Mouse (Mus musculus) limb, embryonic 10.5 days (tissue): ENCODE data around the gene Hist1h2ak. TPM values are rescaled to one million over a fixed set of nuclear protein-coding genes. Genes with fewer than 3 reads are reported as not detected.
"Not testable (repeated sequence)": the region's sequence is repeated elsewhere in the genome, so short reads cannot be mapped to it uniquely, and the experiment has no call there.

Experiments
- DNase-seq: peaks from one replicate; pipeline ENCODE4 v3.0.0-alpha.2; 2017; ENCODE audit warnings: low spot score
- H3K27ac ChIP-seq: fragments of 300-500 bp; sonication (generic); 2 replicates; pipeline ENCODE4 v1.5.1; 2016; ENCODE audit warnings: mild to moderate bottlenecking
- H3K27me3 ChIP-seq: fragments of 300-500 bp; sonication (generic); 2 replicates; pipeline ENCODE4 v1.6.1; 2016; ENCODE audit warnings: low read depth, mild to moderate bottlenecking; ENCODE audit not compliant: poor library complexity, severe bottlenecking
- H3K36me3 ChIP-seq: fragments of 300-500 bp; sonication (generic); 2 replicates; pipeline ENCODE4 v1.6.1; 2016; ENCODE audit warnings: mild to moderate bottlenecking, moderate library complexity
- H3K4me1 ChIP-seq: fragments of 300-500 bp; sonication (generic); 2 replicates; pipeline ENCODE4 v1.6.1; 2016
- H3K4me3 ChIP-seq: fragments of 300-500 bp; sonication (generic); 2 replicates; pipeline ENCODE4 v1.5.1; 2016; ENCODE audit warnings: mild to moderate bottlenecking, moderate library complexity
- H3K9me3 ChIP-seq: fragments of 300-500 bp; sonication (generic); replicated peaks from 2 replicates; pipeline ENCODE4 v1.6.1; 2016; ENCODE audit warnings: mild to moderate bottlenecking
- WGBS: fragments of 180-500 bp; shearing (Covaris S2); methylation state at CpG from one replicate; pipeline ENCODE4 v1.1.7; 2016; 5-methylcytosine and 5-hydroxymethylcytosine counted together
- polyA plus RNA-seq: library from polyadenylated mRNA; unstranded; fragments of >200 nt; fragmentation: Nextera tagmentation; extraction: Ambion mirVana; gene quantifications from 2 replicates; pipeline ENCODE4 v1.2.1, GENCODE M21; 2016

The Hist1h2ak gene
- 14.3 and 19.6 TPM in 2 replicates for polyA plus RNA-seq

DNA sequence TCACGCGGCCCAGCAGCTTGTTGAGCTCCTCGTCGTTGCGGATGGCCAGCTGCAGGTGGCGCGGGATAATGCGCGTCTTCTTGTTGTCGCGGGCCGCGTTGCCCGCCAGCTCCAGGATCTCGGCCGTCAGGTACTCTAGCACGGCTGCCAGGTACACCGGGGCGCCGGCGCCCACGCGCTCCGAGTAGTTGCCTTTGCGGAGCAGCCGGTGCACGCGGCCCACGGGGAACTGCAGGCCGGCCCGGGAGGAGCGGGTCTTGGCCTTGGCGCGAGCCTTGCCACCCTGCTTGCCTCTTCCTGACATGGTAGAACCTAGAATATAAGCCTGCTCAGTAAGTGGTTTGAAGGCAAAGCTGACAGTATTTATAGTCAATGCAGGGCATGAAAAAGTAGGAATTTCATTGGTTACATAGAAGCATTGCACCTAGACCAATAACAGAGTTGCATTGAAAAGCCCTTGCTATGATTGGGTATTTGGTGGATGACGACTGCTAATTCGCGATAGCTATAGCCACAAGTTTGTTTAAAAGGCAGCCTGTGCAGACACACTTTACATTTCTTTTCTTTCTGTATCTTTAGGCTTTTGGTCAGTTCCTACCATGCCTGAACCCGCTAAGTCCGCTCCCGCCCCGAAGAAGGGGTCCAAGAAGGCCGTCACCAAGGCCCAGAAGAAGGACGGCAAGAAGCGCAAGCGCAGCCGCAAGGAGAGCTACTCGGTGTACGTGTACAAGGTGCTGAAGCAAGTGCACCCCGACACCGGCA is at the start of gene Hist1h2ak, which contains the start of gene Hist1h2bn:
Hist1h2ak (minus strand) TSS at position 304 of the 762 bp plus-strand sequence.
Hist1h2bn (plus strand) TSS at position 600 of the 762 bp plus-strand sequence.
- peak within 1 kb of the TSS; percentile 55 for H3K4me3 ChIP-seq
- 0% methylated on average over 49 of the region's 50 CpGs for WGBS
- not testable (repeated sequence) for H3K27me3 ChIP-seq, H3K9me3 ChIP-seq, H3K36me3 ChIP-seq
- peak; percentile 80 for DNase-seq
- H3K4me1 ChIP-seq = peaks cover 24% of the 10 kb centered on the region
- peak within 1 kb of the TSS; percentile 92 for H3K27ac ChIP-seq

DNA sequence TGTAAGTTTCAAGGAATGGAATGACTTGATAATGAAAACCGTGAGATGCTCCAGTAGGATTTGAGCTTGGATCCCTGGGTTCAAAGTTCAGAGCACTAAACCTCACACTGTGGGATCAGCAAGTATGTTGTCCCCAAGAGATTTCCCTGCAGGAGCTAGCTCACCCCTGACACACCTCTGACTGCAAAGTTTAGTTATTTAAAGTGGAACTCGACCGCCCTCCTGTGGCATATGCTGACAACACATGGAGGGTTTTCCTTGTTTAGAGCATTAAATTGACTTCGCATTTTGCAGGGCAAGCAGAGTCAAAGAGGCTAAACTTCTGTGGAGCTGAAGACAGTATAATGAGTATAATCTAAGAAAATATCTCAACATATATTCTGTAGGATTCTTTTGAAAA is 49.4 kb upstream of the Hist1h2ak start:
- no CpG with 5 or more reads among the region's 4 CpGs for WGBS

DNA sequence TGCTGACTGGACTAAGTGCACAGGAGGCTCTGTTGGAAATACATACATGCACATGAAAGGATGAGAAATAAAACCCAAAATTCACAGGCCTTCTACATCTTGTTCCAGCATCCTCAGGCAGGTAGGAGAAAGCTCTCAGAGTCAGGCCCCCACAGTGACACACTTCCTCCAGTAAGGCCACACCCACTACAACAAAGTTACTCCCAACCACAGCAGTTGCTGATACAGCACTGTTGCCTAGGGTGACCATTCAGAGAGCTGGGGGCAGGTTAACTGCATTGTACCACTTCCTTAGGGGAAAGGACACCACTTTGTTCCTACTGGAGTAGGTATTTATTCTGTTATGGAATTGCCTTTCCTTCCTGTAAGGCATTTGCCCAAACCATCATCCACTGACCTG is 43.5 kb upstream of the Hist1h2ak start:
- H3K4me3 ChIP-seq, H3K36me3 ChIP-seq, H3K9me3 ChIP-seq, DNase-seq, H3K4me1 ChIP-seq, H3K27me3 ChIP-seq, H3K27ac ChIP-seq: not testable (repeated sequence)

More for the DNA sequence above, 49.4 kb upstream of the Hist1h2ak start:
- not testable (repeated sequence) for H3K27ac ChIP-seq, H3K4me1 ChIP-seq, H3K4me3 ChIP-seq, H3K36me3 ChIP-seq, DNase-seq, H3K9me3 ChIP-seq, H3K27me3 ChIP-seq

DNA sequence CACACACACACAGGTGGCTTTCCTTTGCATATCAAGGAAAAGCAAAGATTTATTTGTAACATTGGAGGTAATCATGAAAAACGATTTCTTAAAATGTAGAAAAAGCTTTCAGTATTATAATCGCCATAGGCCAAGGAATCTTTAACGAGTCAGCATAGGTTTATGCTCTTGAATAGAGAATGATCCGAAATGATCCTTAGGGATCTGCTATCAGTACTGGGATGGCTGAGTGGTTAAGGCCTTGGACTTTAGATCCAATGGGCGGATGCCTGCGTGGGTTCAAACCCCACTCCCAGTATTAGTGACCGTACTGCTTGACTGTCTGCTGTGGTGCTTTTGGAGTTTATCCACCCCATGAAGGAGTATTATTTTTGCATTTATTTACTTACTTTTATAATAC is 42.0 kb upstream of the Hist1h2ak start:
- Histone ChIP-seq H3K4me1 (peaks cover 6% of the 10 kb centered on the region), H3K4me3 (no peak overlapping the region), H3K27me3 (no peaks in the 10 kb centered on the region), H3K36me3 (no peaks in the 10 kb centered on the region), H3K27ac (no peak overlapping the region), H3K9me3 (no peaks in the 10 kb centered on the region)
- WGBS = 96% methylated on average over 7 of the region's 7 CpGs
- DNase-seq = no peak

DNA sequence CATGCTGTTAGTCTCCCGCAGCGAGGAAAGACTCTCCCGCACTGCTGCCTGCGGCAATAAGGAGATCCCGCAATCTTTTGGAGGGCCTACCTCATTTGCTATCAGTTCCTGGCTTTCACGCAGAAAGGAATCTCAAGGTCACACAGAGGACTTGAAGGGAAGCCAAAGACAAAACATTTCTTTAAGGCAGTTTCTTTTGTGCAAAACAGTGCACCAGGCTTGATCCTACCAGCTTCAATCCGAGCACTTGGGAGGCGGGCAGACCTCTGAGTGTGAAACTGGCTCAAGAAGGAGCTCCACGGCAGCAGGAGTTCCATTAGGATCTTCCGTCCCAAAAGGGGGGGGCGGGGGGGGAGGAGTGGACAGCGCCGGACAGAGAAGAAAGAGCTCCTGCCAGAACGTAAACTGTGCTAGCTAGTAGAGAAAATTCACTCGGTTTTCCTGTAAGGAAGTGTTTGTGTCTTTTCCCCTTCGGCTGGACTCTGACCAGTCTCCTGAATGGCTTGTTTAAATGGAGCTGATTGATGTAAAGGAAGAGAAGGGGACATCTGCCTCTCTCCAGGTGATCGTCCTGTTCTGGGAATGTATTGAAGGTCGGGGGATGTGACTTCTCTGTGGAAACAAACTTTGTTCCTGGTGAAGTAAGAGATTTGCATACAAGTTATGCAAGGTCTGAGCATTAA is 37.1 kb upstream of the Hist1h2ak start:
- peak; percentile 46 for DNase-seq
- Histone ChIP-seq H3K27me3 (no peaks in the 10 kb centered on the region), H3K27ac (peak overlapping the region; percentile 84), H3K4me1 (peaks cover 26% of the 10 kb centered on the region), H3K4me3 (peak overlapping the region; percentile 38), H3K36me3 (no peaks in the 10 kb centered on the region), H3K9me3 (no peaks in the 10 kb centered on the region)
- WGBS = 9% methylated on average over 18 of the region's 18 CpGs

DNA sequence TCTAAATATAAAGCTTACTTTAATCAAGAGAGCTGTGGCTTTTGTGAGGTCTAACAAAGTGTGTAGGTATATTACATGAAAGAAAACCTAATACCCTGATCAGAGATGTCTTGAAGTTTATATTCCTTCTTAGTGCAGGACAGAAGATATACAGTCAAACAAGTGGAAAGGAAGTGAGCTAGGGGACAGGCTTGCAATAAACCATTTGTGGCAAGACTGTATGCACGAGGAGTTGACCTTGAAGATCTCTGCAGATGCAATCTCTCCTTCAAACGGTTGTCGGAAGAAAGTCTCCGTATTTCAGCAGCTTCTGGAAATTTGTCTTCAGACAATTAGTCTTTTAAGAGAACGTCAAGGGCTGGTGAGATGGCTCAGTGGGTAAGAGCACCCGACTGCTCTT is 36.3 kb upstream of the Hist1h2ak start:
- H3K4me1 ChIP-seq = peaks cover 26% of the 10 kb centered on the region
- peak overlapping the region; percentile 93; the same call in 1 of the 2 replicates for H3K27ac ChIP-seq
- no peaks in the 10 kb centered on the region for H3K36me3 ChIP-seq
- no peak overlapping the region for H3K4me3 ChIP-seq
- WGBS = 54% methylated on average over 6 of the region's 6 CpGs
- H3K27me3 ChIP-seq = no peaks in the 10 kb centered on the region
- no peaks in the 10 kb centered on the region for H3K9me3 ChIP-seq
- DNase-seq = peak; percentile 30

DNA sequence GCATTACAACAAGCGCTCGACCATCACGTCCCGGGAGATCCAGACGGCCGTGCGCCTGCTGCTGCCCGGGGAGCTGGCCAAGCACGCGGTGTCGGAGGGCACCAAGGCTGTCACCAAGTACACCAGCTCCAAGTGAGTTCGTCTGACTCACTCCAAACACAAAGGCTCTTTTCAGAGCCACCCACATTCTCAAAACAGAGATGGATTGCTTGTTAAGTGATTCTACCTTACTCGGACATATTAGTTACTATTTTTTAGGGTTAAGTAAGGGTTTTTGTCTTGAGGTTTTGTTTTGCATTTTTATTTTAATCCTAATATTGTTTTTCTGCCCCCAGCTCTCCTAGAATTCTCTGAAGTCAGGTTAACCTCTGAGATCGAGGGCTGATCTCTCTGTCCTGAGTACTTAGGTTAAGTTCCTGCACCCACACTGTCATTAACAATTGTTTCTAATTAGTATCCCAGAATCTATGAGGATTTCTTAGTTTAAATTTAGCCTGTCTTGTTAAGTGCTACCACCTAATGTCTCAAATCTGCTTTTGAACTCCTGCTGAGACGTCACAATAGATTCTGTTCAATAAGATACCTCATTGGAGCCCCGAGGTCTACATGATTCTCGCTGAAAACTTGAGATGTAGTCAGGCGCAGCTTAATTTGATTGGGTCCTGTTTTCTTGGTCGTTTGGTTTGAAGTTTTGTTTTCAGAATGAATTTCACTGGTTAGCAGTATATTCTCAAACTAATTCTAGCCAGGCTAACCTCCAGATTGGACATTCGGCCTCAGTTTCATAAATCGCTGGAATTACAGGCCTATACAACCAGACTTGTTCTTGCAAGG is 34.4 kb upstream of the Hist1h2ak start:
- Histone ChIP-seq H3K27ac (peak overlapping the region; percentile 93), H3K4me3 (peak overlapping the region; percentile 49), H3K27me3 (no peaks in the 10 kb centered on the region), H3K36me3 (no peaks in the 10 kb centered on the region), H3K4me1 (peaks cover 36% of the 10 kb centered on the region), H3K9me3 (no peaks in the 10 kb centered on the region)
- peak; percentile 34 for DNase-seq
- WGBS = 17% methylated on average over 16 of the region's 21 CpGs

DNA sequence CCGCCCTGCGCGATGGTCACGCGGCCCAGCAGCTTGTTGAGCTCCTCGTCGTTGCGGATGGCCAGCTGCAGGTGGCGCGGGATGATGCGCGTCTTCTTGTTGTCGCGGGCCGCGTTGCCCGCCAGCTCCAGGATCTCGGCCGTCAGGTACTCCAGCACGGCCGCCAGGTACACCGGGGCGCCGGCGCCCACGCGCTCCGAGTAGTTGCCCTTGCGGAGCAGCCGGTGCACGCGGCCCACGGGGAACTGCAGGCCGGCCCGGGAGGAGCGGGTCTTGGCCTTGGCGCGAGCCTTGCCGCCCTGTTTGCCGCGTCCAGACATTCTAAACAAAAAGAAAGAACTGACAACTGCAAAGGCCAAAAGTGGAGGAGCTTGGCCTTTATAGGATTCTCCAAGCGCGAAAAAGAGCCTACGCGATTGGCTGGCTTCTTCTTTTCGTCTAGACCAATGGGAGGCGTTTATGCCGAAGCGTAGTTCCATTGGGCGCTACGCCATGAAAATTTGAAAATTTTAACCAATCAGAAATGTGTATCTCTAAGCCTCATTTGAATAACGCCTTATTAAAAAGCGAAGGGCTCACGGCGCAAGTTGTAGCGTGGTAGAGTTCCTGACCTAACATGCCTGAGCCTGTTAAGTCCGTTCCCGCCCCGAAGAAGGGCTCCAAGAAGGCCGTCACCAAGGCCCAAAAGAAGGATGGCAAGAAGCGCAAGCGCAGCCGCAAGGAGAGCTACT is 33.4 kb upstream of the Hist1h2ak start, which contains the start of the genes Hist1h2an and Hist1h2bp:
Hist1h2an (minus strand) TSS at position 320 of the 731 bp plus-strand sequence.
Hist1h2bp (plus strand) TSS at position 563 of the 731 bp plus-strand sequence.
- under 1% methylated on average over 38 of the region's 63 CpGs for WGBS
- peak within 1 kb of the TSS; percentile 49 for H3K4me3 ChIP-seq
- not testable (repeated sequence) for H3K9me3 ChIP-seq, H3K27me3 ChIP-seq, H3K36me3 ChIP-seq
- peaks cover 36% of the 10 kb centered on the region for H3K4me1 ChIP-seq
- DNase-seq = peak; percentile 85
- peak within 1 kb of the TSS; percentile 93 for H3K27ac ChIP-seq

DNA sequence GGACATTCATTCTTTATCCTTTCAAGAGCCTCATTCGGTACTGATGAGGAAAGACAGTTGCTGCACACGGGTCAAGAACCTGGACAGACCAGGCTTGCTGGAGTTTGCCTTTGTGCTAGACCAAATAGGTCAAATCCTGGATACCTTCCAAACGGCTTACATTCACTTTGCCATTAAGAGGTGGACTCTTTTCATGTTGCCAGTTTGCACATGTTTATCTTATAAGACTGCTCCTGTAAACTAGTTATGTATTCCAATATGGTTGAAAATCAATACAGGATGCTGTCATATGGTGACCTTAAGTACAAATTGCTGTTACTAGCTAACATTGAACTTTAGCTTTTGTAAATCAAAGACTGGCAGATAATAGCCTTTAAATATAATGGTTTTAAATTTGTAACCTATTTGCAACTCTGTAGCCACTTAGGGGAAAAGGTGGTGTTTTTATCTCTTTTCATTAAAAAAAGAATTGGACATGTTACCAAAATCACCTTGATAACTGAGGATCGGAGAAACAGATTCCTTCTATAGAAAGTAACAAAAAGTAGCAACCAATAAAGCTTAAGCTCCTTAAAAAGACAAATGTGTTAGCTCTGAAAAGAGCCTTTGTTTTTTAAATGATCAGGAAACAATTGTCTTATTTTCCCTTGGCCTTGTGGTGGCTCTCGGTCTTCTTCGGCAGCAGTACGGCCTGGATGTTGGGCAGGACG is 32.7 kb upstream of the Hist1h2ak start:
- H3K4me3 ChIP-seq = peak overlapping the region; percentile 49
- peak; percentile 53 for DNase-seq
- no peaks in the 10 kb centered on the region for H3K27me3 ChIP-seq
- no peaks in the 10 kb centered on the region for H3K9me3 ChIP-seq
- peaks cover 36% of the 10 kb centered on the region for H3K4me1 ChIP-seq
- H3K27ac ChIP-seq = peak overlapping the region; percentile 93
- 5% methylated on average over 8 of the region's 8 CpGs for WGBS
- no peaks in the 10 kb centered on the region for H3K36me3 ChIP-seq

DNA sequence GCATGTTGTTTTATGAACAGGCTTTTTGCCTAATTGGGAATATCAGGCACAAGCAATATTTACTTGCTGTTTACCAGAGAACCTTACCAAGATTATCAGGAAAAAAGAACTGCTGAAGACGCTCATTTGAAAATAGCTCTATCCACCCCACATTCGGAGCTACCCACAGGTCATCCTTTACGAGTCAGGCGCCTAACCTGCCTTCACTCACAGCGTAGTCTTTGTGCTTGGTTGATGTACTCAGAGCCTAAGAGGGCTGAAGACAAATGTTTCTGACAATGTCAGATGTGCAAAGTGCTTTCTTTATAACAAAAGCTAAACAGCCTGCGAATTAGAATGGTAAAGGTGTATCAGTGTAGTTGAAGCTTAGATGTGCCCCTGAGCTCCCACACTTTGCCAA is 30.7 kb upstream of the Hist1h2ak start:
- 21% methylated on average over 6 of the region's 6 CpGs for WGBS
- Histone ChIP-seq H3K27ac (peak overlapping the region; percentile 93), H3K4me3 (peak overlapping the region; percentile 52), H3K27me3 (no peaks in the 10 kb centered on the region), H3K9me3 (no peaks in the 10 kb centered on the region), H3K4me1 (peaks cover 34% of the 10 kb centered on the region), H3K36me3 (no peaks in the 10 kb centered on the region)
- peak; percentile 33 for DNase-seq

DNA sequence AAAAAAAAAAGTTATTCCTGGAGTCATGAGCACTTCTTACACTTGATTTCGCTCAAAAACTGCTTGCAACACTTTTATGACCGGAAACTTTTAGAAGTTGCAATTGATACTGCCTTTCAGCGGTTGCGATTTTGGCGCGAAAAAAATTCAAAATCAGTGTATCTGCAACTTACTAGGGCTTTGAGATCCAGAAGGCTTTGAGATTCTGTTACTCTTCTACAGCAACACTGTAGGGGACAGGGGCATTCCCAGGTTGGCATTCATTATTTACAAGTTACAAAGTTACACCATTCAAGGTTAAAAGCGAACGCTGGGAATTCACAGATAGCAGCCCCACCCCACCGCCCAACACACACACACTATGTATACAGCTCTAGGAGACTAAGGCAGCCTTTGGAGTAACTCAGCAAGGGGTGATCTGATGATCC is 30.1 kb upstream of the Hist1h2ak start:
- WGBS = 3% methylated on average over 9 of the region's 9 CpGs
- no peaks in the 10 kb centered on the region for H3K27me3 ChIP-seq

More for the DNA sequence above, 30.1 kb upstream of the Hist1h2ak start:
- H3K36me3 ChIP-seq = no peaks in the 10 kb centered on the region
- peak overlapping the region; percentile 52 for H3K4me3 ChIP-seq
- no peaks in the 10 kb centered on the region for H3K9me3 ChIP-seq
- peaks cover 31% of the 10 kb centered on the region for H3K4me1 ChIP-seq
- H3K27ac ChIP-seq = peak overlapping the region; percentile 93
- peak; percentile 59 for DNase-seq
